ENCODE assay signal across 9 mouse cellular contexts in the genomic region with DNA sequence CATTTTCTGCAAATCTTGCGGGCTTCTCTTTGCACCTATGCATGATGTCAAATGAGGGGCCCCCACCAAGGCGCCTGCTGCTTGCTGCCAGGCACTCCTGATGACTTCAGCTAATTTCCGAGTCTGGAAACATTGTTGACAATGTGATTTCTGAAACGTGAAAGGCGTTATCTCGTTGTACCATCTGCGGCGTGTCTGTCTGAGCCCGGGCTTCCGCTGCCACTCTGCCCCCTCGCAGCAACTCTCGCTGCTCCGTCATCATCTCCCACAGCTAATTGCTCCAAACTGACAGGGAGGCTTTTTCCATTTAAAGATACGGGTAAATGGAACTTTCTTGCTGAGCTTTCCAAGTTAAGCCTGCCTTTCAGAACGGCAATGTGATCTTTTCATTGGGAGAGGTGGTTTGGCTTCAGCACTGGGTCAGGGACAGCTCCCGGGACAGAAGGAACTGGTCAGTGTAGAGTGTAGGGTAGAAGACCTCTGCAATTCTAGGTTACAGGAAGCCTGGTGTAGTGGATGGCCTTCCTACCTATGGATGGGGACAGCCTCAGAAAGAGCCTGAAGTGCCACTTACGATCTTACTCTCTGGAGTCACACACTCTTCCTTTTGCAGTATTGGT.
A peak's percentile ranks its signal among the peaks of the same experiment; 100 is the strongest.
DNase-seq lines count a peak whose midpoint lies in the region; ATAC-seq lines count a peak whose summit lies in the region.
"Had no signal": no experiment of that assay in that cellular context is flagged by ENCODE, and none has a peak within 500 bp of the region (broad histone marks: within the 10 kb centered on the region; RNA-seq: fewer than 3 reads in every experiment).

No protein-coding gene starts in this region.

- no peak for ATAC-seq in megakaryocyte progenitor cell, adult 5-6 weeks (replicated peaks; ENCODE audit: poor library complexity)
- ATAC-seq in CD4-positive, CD25-positive, alpha-beta regulatory T cell, adult 4 months: no peak
- ATAC-seq: Patski had no signal

- DNase-seq in heart, postnatal 4 days: peak; percentile 71
- no peak for DNase-seq in heart, adult 8-10 months (ENCODE audit: low spot score)
- peak; percentile 25 for DNase-seq in right cerebral cortex, adult 18-20 months
- no peak for DNase-seq in right cerebral cortex, postnatal 25 days
- peak; percentile 13 for DNase-seq in layer of hippocampus, adult 9-11 months
- no peak for DNase-seq in yolk sac, embryonic 10.5 days (ENCODE audit: low spot score)

Comparison
In these comparisons a context has a peak if more than half of its experiments do, and no peak if none do; other contexts are left out.
1. DNase-seq: peak in heart, postnatal 4 days (single experiment), right cerebral cortex, adult 18-20 months (single experiment) and layer of hippocampus, adult 9-11 months (single experiment); none in heart, adult 8-10 months (single experiment), right cerebral cortex, postnatal 25 days (single experiment) and yolk sac, embryonic 10.5 days (single experiment).